In genomic region chr5:149428810-149429255, GRCm38 (mm10) we compare ENCODE assay signal across 8 mouse cellular contexts. TPM values are rescaled to one million over a fixed set of nuclear protein-coding genes. Genes with fewer than 3 reads are reported as not detected.
DNase-seq lines count a peak whose midpoint lies in the region; ATAC-seq lines count a peak whose summit lies in the region.

No protein-coding gene starts in this region.

- peaks cover 33% of the 10 kb centered on the region for H3K4me1 ChIP-seq in liver, embryonic 15.5 days (replicated peaks)
- H3K4me1 ChIP-seq in neural tube, embryonic 13.5 days (replicated peaks) = peaks cover 20% of the 10 kb centered on the region

- 19% methylated on average over 2 of the region's 2 CpGs for WGBS in liver, embryonic 15.5 days (ENCODE audit: insufficient replicate concordance)
- WGBS in neural tube, embryonic 13.5 days = 39% methylated on average over 2 of the region's 2 CpGs

- no peak overlapping the region for H3K9ac ChIP-seq in liver, embryonic 15.5 days
- no peak overlapping the region for H3K9ac ChIP-seq in neural tube, embryonic 13.5 days

- H3K4me3 ChIP-seq in liver, embryonic 15.5 days (replicated peaks) = no peak overlapping the region
- H3K4me3 ChIP-seq in neural tube, embryonic 13.5 days = no peak overlapping the region

- peak; percentile 41 for DNase-seq in adrenal gland, postnatal 25 days
- DNase-seq in cerebellum, postnatal 25 days = peak; percentile 92 to 94
- DNase-seq in gastrocnemius, postnatal 4 days (ENCODE audit: low spot score in 2 of 2) = peak; percentile 50 to 75
- DNase-seq in frontal cortex, adult 2 months (ENCODE audit: extremely low spot score in 1 of 2, low spot score in 1 of 2) = no peak
- no peak for DNase-seq in left cerebral cortex, adult 11 months (ENCODE audit: low spot score)

- peak; percentile 72 for ATAC-seq in inflammation-experienced regulatory T-cells, adult 6 months
- 0 out of 2 replicates have a peak, but pooled peaks have one; percentile 26 for ATAC-seq in liver, embryonic 15.5 days (ENCODE audit: insufficient read depth)
- peak; percentile 56; the same call in 1 of the 2 replicates for ATAC-seq in neural tube, embryonic 13.5 days (ENCODE audit: low read depth)

- no peaks in the 10 kb centered on the region for H3K27me3 ChIP-seq in liver, embryonic 15.5 days
- H3K27me3 ChIP-seq in neural tube, embryonic 13.5 days = no peaks in the 10 kb centered on the region

- H3K36me3 ChIP-seq in liver, embryonic 15.5 days (replicated peaks) = no peaks in the 10 kb centered on the region
- H3K36me3 ChIP-seq in neural tube, embryonic 13.5 days = no peaks in the 10 kb centered on the region

- no peaks in the 10 kb centered on the region for H3K9me3 ChIP-seq in liver, embryonic 15.5 days (replicated peaks)
- H3K9me3 ChIP-seq in neural tube, embryonic 13.5 days = no peaks in the 10 kb centered on the region

- H3K4me2 ChIP-seq in liver, embryonic 15.5 days = no peak overlapping the region
- H3K4me2 ChIP-seq in neural tube, embryonic 13.5 days = no peak overlapping the region

- H3K27ac ChIP-seq in liver, embryonic 15.5 days (replicated peaks) = no peak overlapping the region; the same call in 1 of the 2 replicates
- peak overlapping the region; percentile 68 for H3K27ac ChIP-seq in neural tube, embryonic 13.5 days (replicated peaks)

RNA-seq across cellular contexts. Expression of gene Tex26, which starts 10.6 kb away (rescaled TPM):
- total RNA-seq in adrenal gland, postnatal 25 days (2021) = not detected in 2 replicates
- total RNA-seq in gastrocnemius, postnatal 4 days (2021) = under 1 TPM; 0.25 to 0.60 TPM
- polyA plus RNA-seq in inflammation-experienced regulatory T-cells, adult 6 months (2017; shearing (Covaris generic)) = not detected
- 0.17 TPM in 1 of 2 replicates, not detected in the other for polyA plus RNA-seq in liver, embryonic 15.5 days (2015; fragmentation: Nextera tagmentation; extraction: Ambion mirVana)
- 0.54 and 1.3 TPM in 2 replicates for polyA plus RNA-seq in neural tube, embryonic 13.5 days (2015; fragmentation: Nextera tagmentation; extraction: Ambion mirVana)
- polyA plus RNA-seq in frontal cortex, adult 2 months (2012; rRNA removed) = 0.67 and 0.78 TPM in 2 replicates

RNA-seq across cellular contexts. Expression of gene Medag, which starts 17.3 kb away (rescaled TPM):
- total RNA-seq in adrenal gland, postnatal 25 days (2021) = 1.5 and 1.9 TPM in 2 replicates
- total RNA-seq in gastrocnemius, postnatal 4 days (2021) = 10 to 100 TPM; 32.1 to 36.4 TPM
- 1 to 10 TPM in 1 of 3 experiments, under 1 TPM in 1, not detected in 1; 0.49 to 1.6 TPM for polyA plus RNA-seq in inflammation-experienced regulatory T-cells, adult 6 months (2017; shearing (Covaris generic))
- 0.22 TPM in 2 replicates for polyA plus RNA-seq in liver, embryonic 15.5 days (2015; fragmentation: Nextera tagmentation; extraction: Ambion mirVana)
- polyA plus RNA-seq in neural tube, embryonic 13.5 days (2015; fragmentation: Nextera tagmentation; extraction: Ambion mirVana) = 1.2 and 1.4 TPM in 2 replicates
- 10.9 and 11.9 TPM in 2 replicates for polyA plus RNA-seq in frontal cortex, adult 2 months (2012; rRNA removed)

Comparison
In these comparisons a context has a peak if more than half of its experiments do, and no peak if none do; other contexts are left out.
1. DNase-seq: peak in adrenal gland, postnatal 25 days (single experiment), cerebellum, postnatal 25 days (2 of 2) and gastrocnemius, postnatal 4 days (2 of 2); none in frontal cortex, adult 2 months (0 of 2) and left cerebral cortex, adult 11 months (single experiment).
2. Peak in every context shown above with its lines, with median percentiles within 50 percentile points of each other: ATAC-seq.